Mouse (Mus musculus) testis, adult 2 months (tissue): ENCODE data around the gene Chaf1b. TPM values are rescaled to one million over a fixed set of nuclear protein-coding genes. Genes with fewer than 3 reads are reported as not detected.
A peak's percentile ranks its signal among the peaks of the same experiment; 100 is the strongest.

ENCODE experiments used
- H3K27ac ChIP-seq: fragments of 200-500 bp; 2 replicates; pipeline ENCODE4 v1.5.1; 2012; ENCODE audit warnings: low read depth, low read length; ENCODE audit not compliant: control insufficient read depth, insufficient read depth
- H3K27me3 ChIP-seq: fragments of 200-500 bp; 2 replicates; pipeline ENCODE4 v1.6.1; 2012; ENCODE audit warnings: mild to moderate bottlenecking, low read length, moderate library complexity; ENCODE audit not compliant: control insufficient read depth, insufficient read depth
- H3K36me3 ChIP-seq: fragments of 200-500 bp; 2 replicates; pipeline ENCODE4 v1.6.1; 2012; ENCODE audit warnings: mild to moderate bottlenecking, low read length; ENCODE audit not compliant: control insufficient read depth, insufficient read depth
- H3K4me1 ChIP-seq: fragments of 200-500 bp; 2 replicates; pipeline ENCODE4 v1.6.1; 2012; ENCODE audit warnings: low read length; ENCODE audit not compliant: control insufficient read depth, insufficient read depth
- H3K4me3 ChIP-seq: fragments of 200-500 bp; 2 replicates; pipeline ENCODE4 v1.5.1; 2012; ENCODE audit warnings: low read depth, mild to moderate bottlenecking, low read length, moderate library complexity, mixed read lengths; ENCODE audit not compliant: control insufficient read depth
- CTCF ChIP-seq: fragments of 200-500 bp; IDR thresholded peaks from 2 replicates; pipeline ENCODE4 v1.5.1; 2012; ENCODE audit warnings: low read depth, mild to moderate bottlenecking, inconsistent platforms, low read length, moderate library complexity; ENCODE audit not compliant: control insufficient read depth, insufficient read depth, insufficient replicate concordance
- POLR2A ChIP-seq: fragments of 200-500 bp; IDR thresholded peaks from 2 replicates; pipeline ENCODE4 v1.6.1; 2012; ENCODE audit warnings: low read depth, mild to moderate bottlenecking, inconsistent platforms, low read length, moderate library complexity; ENCODE audit not compliant: control insufficient read depth
- polyA plus RNA-seq: library from polyadenylated mRNA; depleted of rRNA; stranded (reverse); fragments of >200 nt; gene quantifications from 2 replicates; pipeline ENCODE4 v1.2.3, GENCODE M21; 2012

The Chaf1b gene
- polyA plus RNA-seq, 1 experiment = 9.3 TPM

GRCm38 (mm10) chr16:93906156-93907014 lies 22.7 kb downstream of the Chaf1b start:
- Histone ChIP-seq H3K4me1 (peaks cover 7% of the 10 kb centered on the region), H3K4me3 (no peak overlapping the region), H3K27ac (no peak overlapping the region), H3K36me3 (no peaks in the 10 kb centered on the region), H3K27me3 (no peaks in the 10 kb centered on the region)
- no peak for TF ChIP-seq POLR2A
- TF ChIP-seq CTCF = peak; percentile 91; the same call in 1 of the 2 replicates

GRCm38 (mm10) chr16:93907761-93908160 lies 24.1 kb downstream of the Chaf1b start:
- Histone ChIP-seq H3K27me3 (no peaks in the 10 kb centered on the region), H3K27ac (no peak overlapping the region), H3K4me1 (peaks cover 9% of the 10 kb centered on the region), H3K36me3 (no peaks in the 10 kb centered on the region), H3K4me3 (no peak overlapping the region)
- no peak for TF ChIP-seq CTCF
- TF ChIP-seq POLR2A = no peak

- TF ChIP-seq POLR2A (no peak), CTCF (no peak)
- H3K27ac ChIP-seq = no peak overlapping the region
- no peak overlapping the region for H3K4me3 ChIP-seq
- peaks cover 9% of the 10 kb centered on the region for H3K4me1 ChIP-seq
- H3K27me3 ChIP-seq = no peaks in the 10 kb centered on the region
- H3K36me3 ChIP-seq = no peaks in the 10 kb centered on the region
Measured at GRCm38 (mm10) chr16:93908196-93908595, 24.5 kb downstream of the Chaf1b start.

GRCm38 (mm10) chr16:93909936-93910335 lies 26.2 kb downstream of the Chaf1b start:
- TF ChIP-seq POLR2A (no peak), CTCF (no peak)
- no peak overlapping the region for H3K4me3 ChIP-seq

GRCm38 (mm10) chr16:93910735-93911665 lies 27.3 kb downstream of the Chaf1b start:
- Histone ChIP-seq H3K36me3 (no peaks in the 10 kb centered on the region), H3K27me3 (no peaks in the 10 kb centered on the region), H3K27ac (no peak overlapping the region), H3K4me1 (peaks cover 9% of the 10 kb centered on the region), H3K4me3 (peak overlapping the region; percentile 80)
- TF ChIP-seq CTCF (no peak), POLR2A (no peak; the same call in 1 of the 2 replicates)

More at GRCm38 (mm10) chr16:93909936-93910335, 26.2 kb downstream of the Chaf1b start:
- Histone ChIP-seq H3K4me1 (peaks cover 9% of the 10 kb centered on the region), H3K27ac (no peak overlapping the region), H3K36me3 (no peaks in the 10 kb centered on the region), H3K27me3 (no peaks in the 10 kb centered on the region)

GRCm38 (mm10) chr16:93912158-93912557 lies 28.5 kb downstream of the Chaf1b start:
- Histone ChIP-seq H3K27me3 (no peaks in the 10 kb centered on the region), H3K27ac (no peak overlapping the region), H3K36me3 (no peaks in the 10 kb centered on the region), H3K4me3 (no peak overlapping the region), H3K4me1 (peaks cover 9% of the 10 kb centered on the region)
- no peak for TF ChIP-seq CTCF
- TF ChIP-seq POLR2A = no peak

- TF ChIP-seq POLR2A (no peak), CTCF (no peak)
- Histone ChIP-seq H3K4me3 (no peak overlapping the region), H3K27me3 (no peaks in the 10 kb centered on the region)
Measured at GRCm38 (mm10) chr16:93912808-93913207, 29.1 kb downstream of the Chaf1b start.

More at GRCm38 (mm10) chr16:93912808-93913207, 29.1 kb downstream of the Chaf1b start:
- no peak overlapping the region for H3K27ac ChIP-seq
- no peaks in the 10 kb centered on the region for H3K36me3 ChIP-seq
- H3K4me1 ChIP-seq = peaks cover 9% of the 10 kb centered on the region
